Mouse (Mus musculus) cerebellum, adult 18-20 months (tissue): ENCODE measurements around the gene Ctnna3.

Experiments used
- DNase-seq, 2 experiments: peaks; one replicate each; pipeline ENCODE4 v3.0.0; 2021

Ctnna3 gene

GRCm38 (mm10) chr10:63532381-63532780 is 102.5 kb downstream of the Ctnna3 start:
- no peak for DNase-seq

- no peak for DNase-seq
Observed at GRCm38 (mm10) chr10:63541754-63542153, 111.9 kb downstream of the Ctnna3 start.

- no peak for DNase-seq
Observed at GRCm38 (mm10) chr10:63542493-63542892, 112.6 kb downstream of the Ctnna3 start.

GRCm38 (mm10) chr10:63566691-63567090 is 136.8 kb downstream of the Ctnna3 start:
- DNase-seq: no peak

DNA sequence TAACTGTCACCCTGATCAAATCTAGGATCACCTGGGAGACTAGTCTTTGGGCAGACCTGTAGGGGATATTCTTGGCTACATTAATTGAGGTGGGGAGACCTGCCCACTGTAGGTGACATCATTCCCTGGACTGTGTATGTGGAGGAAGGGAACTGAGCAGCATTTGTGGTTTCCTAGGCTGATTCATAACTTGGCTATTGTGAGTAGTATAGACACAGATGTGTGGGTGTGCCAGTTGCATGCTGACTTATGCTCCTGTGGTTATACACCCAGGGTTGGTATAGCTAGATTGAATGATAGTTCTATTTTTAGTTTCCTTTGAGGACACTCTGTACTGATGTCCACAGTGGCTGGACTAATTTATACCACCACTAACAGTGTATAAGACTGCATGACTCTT is 141.7 kb downstream of the Ctnna3 start:
- DNase-seq: no peak

DNA sequence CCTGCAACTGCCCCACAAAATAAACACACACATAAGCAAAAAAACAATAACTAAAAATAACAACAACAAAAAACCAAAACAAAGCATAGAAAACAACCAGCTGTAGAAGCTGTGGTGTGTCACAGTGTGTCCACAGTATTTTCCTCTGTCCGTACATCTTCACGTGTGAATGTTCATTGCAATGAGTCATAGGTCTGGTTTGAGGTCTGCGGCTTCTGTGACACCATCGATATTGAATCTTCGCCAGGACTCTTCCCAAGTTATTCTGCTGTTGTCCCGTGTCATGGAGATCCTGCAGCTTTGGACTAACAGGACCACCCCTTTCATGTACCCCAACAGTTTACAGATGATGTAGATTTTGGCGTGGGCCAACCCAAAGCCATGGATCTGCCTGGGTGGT is 143.0 kb downstream of the Ctnna3 start:
- no peak for DNase-seq

DNA sequence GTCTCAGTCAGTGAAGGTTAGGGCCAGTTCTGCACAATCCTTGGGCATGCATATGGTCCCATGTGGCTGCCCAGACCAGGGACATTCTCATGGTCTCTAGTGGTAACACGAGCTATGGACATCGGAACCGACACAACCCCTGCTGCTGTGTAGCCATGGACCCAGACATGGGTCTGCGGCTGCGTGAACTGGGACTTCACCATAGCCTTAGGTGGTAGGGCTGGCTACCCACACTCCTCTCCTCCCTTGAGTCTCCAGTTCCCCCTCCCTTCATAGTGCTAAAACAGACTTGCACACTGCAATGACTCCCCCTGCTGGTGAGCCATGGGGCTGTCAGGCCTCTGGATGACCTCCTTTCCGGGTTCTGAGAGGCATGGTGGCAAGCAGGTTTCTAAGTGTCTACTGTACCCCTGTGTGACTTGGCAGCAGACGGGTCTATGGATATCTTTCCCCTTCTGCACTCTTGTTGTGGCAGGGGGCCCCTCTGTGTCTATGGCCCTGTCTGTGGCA is 144.3 kb downstream of the Ctnna3 start:
- DNase-seq: peak in 1 of 2 experiments; percentile 14

DNA sequence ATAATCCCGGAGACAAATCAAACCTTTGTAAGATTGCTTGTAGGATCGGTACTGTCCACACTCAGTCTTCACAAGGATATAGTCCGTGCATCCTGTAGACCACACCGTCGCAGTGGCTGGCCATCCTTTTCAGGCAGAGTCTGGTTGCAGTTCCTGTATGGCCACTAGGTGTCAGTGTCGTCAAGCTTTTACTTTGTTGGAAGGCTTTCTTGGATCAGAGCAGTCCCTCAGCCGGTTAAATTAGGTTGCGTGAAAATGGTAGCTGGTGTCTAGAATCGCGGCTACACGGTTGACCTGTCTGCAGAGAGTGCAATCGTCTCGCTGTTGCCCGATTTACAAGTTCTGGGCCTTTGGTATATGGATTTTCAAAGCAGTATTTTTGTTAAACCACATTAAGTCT is 152.7 kb downstream of the Ctnna3 start:
- peak; percentile 85 to 91 for DNase-seq

GRCm38 (mm10) chr10:63583798-63584374 is 154.0 kb downstream of the Ctnna3 start:
- DNase-seq: no peak

- no peak for DNase-seq
Observed at GRCm38 (mm10) chr10:63599417-63599816, 169.5 kb downstream of the Ctnna3 start.

- DNase-seq: no peak
Observed at GRCm38 (mm10) chr10:63601206-63601605, 171.3 kb downstream of the Ctnna3 start.

DNA sequence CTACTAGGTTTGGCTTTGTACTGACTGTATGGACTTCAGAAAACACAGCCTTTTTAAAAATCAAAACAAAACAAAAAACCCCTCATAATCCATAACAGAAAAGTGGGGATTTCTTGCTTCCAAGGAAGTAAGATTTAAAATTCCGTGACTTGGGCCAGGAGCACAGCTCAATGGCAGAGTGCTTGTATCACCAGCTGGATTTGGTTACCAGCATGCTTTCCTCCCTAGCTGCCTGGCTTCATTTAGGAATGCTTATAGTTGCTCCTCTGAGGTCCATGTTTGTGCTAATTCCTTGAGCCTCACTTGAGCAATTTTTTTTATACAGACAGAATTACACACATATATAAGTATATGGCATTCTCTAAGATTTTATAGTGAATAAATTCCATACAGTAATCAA is 198.6 kb downstream of the Ctnna3 start:
- no peak for DNase-seq

DNA sequence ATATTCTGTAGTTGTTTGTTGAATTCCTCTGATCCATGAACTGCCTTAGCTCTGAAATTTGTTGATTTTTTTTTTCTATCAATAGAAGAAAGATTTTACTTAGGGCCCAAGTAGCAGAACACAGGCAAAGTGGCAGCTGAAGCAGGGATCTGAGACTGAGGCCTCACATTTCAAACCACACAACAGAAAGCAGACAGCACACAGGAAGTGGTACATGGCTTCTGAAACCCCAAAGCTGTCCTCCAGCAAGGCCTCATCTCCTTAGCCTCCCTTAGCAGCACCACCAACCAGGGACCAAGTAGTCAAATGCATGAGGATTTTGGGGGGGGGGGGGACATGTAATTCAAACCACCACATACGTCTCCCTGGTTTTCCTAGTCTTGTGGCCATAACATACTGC is 204.0 kb downstream of the Ctnna3 start:
- DNase-seq: no peak

GRCm38 (mm10) chr10:63637987-63638386 is 208.1 kb downstream of the Ctnna3 start:
- DNase-seq: no peak

DNA sequence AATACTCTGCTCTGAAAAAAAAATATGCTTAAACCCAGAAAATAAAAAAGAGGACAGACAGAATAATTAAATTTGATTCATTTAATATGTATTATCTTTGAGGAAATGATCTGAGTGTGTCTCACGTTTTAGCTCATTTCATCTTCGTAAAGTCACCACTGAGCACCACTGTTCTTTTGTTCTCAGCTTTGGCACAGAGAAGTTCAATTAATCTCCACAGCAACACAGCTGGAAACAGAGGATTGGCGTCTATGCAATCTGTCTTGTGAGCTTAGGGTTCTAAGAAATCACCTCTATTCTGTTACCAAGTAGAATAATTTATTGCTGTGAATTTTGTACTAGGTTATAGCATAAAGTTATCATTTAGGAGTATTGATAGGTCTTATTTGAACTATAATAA is 217.4 kb downstream of the Ctnna3 start:
- DNase-seq: no peak

DNA sequence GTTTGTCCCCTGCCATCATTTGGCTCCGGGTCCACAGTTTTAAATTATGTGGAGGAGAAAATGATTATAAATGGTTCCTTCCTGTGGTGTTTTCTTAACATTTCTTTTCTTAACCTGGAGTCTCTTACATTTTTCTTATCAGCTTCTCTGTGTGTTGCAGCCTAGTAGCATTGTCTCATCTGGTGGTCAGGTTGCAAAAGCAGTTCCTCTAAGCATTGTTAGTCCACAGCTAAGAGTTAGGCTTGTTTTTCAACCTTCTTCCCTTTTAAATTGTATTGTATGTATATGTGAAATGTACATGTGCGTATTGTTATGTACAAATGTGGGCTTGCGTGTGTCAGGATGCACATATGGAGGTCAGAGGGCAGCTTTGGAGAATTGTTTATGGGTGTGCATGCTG is 220.4 kb downstream of the Ctnna3 start:
- no peak for DNase-seq

- peak; percentile 42 to 53 for DNase-seq
Observed at GRCm38 (mm10) chr10:63652887-63653286, 223.0 kb downstream of the Ctnna3 start.

DNA sequence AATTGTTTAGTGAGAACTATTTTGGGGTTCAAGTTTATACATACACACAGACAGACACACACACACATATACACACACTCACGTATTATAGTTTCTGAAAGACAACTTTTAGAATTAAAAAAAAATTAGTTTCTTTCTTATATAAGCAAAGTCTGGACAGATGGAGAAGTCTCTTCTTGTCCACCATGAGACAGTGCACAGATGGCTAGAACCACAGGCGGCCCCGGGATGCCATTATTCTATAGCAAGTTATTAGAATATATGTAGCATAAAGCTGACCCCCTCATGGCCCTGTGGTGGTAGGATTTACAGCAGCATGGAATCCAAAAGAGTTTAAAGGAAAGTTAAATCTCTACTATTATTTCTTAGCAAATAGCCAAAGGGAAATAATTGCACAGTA is 223.7 kb downstream of the Ctnna3 start:
- DNase-seq: peak; percentile 74 to 75

GRCm38 (mm10) chr10:63654560-63654959 is 224.7 kb downstream of the Ctnna3 start:
- DNase-seq: no peak

- no peak for DNase-seq
Observed at GRCm38 (mm10) chr10:63676343-63676742, 246.4 kb downstream of the Ctnna3 start.

GRCm38 (mm10) chr10:63689233-63689632 is 259.3 kb downstream of the Ctnna3 start:
- DNase-seq: no peak

GRCm38 (mm10) chr10:63689651-63690050 is 259.8 kb downstream of the Ctnna3 start:
- DNase-seq: no peak

GRCm38 (mm10) chr10:63692039-63692438 is 262.1 kb downstream of the Ctnna3 start:
- DNase-seq: peak; percentile 11

- no peak for DNase-seq
Observed at GRCm38 (mm10) chr10:63710211-63710610, 280.3 kb downstream of the Ctnna3 start.

GRCm38 (mm10) chr10:63712530-63712929 is 282.6 kb downstream of the Ctnna3 start:
- no peak for DNase-seq
